Mouse (Mus musculus) mouse trophoblast stem cell (cell line): ENCODE measurements around the gene Gm14851.
"Not testable (repeated sequence)": the region's sequence is repeated elsewhere in the genome, so short reads cannot be mapped to it uniquely, and the experiment has no call there.

ENCODE experiments used
- in situ Hi-C, 2 experiments: fragments of 300-500 bp; cut with MseI, MboI; formaldehyde crosslinking; loops; 2 replicates in 1 of 2; 3 replicates in 1 of 2; pipeline ENCODE4 v1.15.1; 2025

Gene Gm14851

DNA sequence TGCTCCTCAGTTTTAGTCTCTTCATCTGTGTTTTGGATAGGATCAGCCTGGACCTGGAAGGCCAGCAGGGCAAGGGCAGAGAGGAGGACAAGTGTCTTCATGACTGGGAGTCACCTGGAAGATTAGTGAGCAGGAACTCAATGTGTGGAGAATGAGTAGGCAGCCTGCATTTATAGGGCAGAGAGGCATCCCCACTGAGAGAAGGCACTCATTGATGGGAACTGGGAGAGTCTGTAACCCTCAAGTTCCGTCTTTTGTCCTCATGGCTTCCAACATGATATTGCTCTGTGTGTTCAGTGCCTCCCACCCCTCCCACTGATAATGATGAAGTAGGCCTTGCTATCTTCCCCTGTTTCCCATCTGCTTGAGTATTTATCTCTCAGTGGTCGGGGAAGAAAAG, at the start of gene Gm14851:
TSS of gene Gm14851 (minus strand) at position 101 of the 400 bp plus-strand sequence.
- in situ Hi-C loops: loop anchor here in 1 of 2 experiments (25.0 kb wide), 1 partner anchor 109 kb away; no protein-coding TSS in a partner anchor

- in situ Hi-C loops: not testable (repeated sequence)
These were observed 38.5 kb upstream of the Gm14851 start, which contains the start of gene Defa30 for GRCm38 (mm10) chr8:21134342-21134741. Gene Defa30, plus strand, starts transcription at chr8:21134642.

DNA sequence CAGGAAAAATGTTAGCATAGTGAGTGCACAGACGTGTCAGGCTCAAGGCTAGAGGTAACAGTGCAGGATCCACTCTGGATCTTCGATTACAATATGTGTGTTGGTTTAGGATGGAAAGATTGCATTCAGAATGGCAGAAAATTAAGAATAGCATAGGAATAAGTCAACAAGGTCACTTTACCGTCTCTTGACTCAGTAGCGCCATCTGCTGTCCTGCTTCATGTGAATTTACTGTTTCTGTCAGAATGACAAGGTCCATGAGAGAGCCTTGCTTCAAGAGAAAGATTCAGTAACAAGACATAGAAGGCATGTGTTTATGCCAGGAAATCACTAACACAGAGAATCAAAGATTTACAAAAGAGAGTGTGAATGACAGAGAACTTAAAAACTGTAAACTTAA, 2.7 kb downstream of the Gm14851 start:
- in situ Hi-C loops: loop anchor here in 1 of 2 experiments (25.0 kb wide), 1 partner anchor 106 kb away; no protein-coding TSS in a partner anchor

- in situ Hi-C loops: loop anchor here in 1 of 2 experiments (25.0 kb wide), 1 partner anchor 97 kb away; no protein-coding TSS in a partner anchor
These were observed 11.7 kb downstream of the Gm14851 start, which contains the start of gene Defa25 for GRCm38 (mm10) chr8:21084142-21084541. Gene Defa25, plus strand, starts transcription at chr8:21084442.

- in situ Hi-C loops: not testable (repeated sequence)
These were observed 31.1 kb downstream of the Gm14851 start, which contains the start of gene Defa35 for GRCm38 (mm10) chr8:21064738-21065137. Gene Defa35, plus strand, starts transcription at chr8:21065038.

DNA sequence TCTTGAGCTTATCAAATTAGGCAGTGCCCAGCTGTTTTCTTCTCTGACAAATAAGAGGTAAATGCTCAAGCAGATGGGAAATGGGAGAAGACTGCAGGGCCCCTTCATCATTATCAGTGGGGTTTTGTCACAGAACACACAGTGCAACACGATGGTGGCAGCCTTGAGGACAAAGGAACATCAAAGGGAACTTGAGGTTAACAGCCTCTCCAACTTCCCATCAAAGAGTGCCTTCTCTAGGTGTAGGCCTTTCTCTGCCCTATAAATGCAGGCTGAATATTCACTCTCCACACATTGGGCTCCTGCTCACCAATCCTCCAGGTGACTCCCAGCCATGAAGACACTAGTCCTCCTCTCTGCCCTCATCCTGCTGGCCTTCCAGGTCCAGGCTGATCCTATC, 41.1 kb downstream of the Gm14851 start, which contains the start of gene Defa23:
TSS of gene Defa23 (plus strand) at position 301 of the 400 bp plus-strand sequence.
- in situ Hi-C loops: not testable (repeated sequence)
